Mouse (Mus musculus): ENCODE measurements around the gene Dthd1. TPM values are rescaled to one million over a fixed set of nuclear protein-coding genes. Genes with fewer than 3 reads are reported as not detected.

Dthd1 gene
- not detected for total RNA-seq (2021)
- long read RNA-seq, experiment 1, result 0 reads
- long read RNA-seq, experiment 2, result 0 reads

GRCm38 (mm10) chr5:62813402-62814071 is at the start of gene Dthd1:
Dthd1 (plus strand) TSS chr5:62813823.
- intact Hi-C loops (cut with DNase I), result no loop called here
- no peak for DNase-seq

GRCm38 (mm10) chr5:62764161-62764560 is 49.5 kb upstream of the Dthd1 start:
- intact Hi-C loops (cut with DNase I), result no loop called here

GRCm38 (mm10) chr5:62765459-62765783 is 48.2 kb upstream of the Dthd1 start:
- intact Hi-C loops (cut with DNase I), result no loop called here

More at GRCm38 (mm10) chr5:62764161-62764560, 49.5 kb upstream of the Dthd1 start:
- DNase-seq, result no peak

GRCm38 (mm10) chr5:62765784-62766701 is 47.6 kb upstream of the Dthd1 start, which contains the start of gene Arap2:
Arap2 (minus strand) TSS chr5:62766159.
- intact Hi-C loops (cut with DNase I), result no loop called here
- DNase-seq, result peak; percentile 17 to 24

More at GRCm38 (mm10) chr5:62765459-62765783, 48.2 kb upstream of the Dthd1 start:
- DNase-seq, result no peak

- no peak for DNase-seq
- intact Hi-C loops (cut with DNase I), result no loop called here
Observed at GRCm38 (mm10) chr5:62771775-62772599, 41.6 kb upstream of the Dthd1 start.

- no peak for DNase-seq
- intact Hi-C loops (cut with DNase I), result no loop called here
Observed at GRCm38 (mm10) chr5:62777804-62778203, 35.8 kb upstream of the Dthd1 start.

- intact Hi-C loops (cut with DNase I), result no loop called here
- no peak for DNase-seq
Observed at GRCm38 (mm10) chr5:62778682-62779081, 34.9 kb upstream of the Dthd1 start.

GRCm38 (mm10) chr5:62786809-62787208 is 26.8 kb upstream of the Dthd1 start:
- intact Hi-C loops (cut with DNase I), result no loop called here
- no peak for DNase-seq

- intact Hi-C loops (cut with DNase I), result no loop called here
- DNase-seq, result no peak
Observed at GRCm38 (mm10) chr5:62790921-62791564, 22.6 kb upstream of the Dthd1 start.

- no peak for DNase-seq
- intact Hi-C loops (cut with DNase I), result no loop called here
Observed at GRCm38 (mm10) chr5:62792776-62793175, 20.8 kb upstream of the Dthd1 start.

GRCm38 (mm10) chr5:62814072-62814414 is 420 bp downstream of the Dthd1 start:
- no peak for DNase-seq
- intact Hi-C loops (cut with DNase I), result no loop called here

GRCm38 (mm10) chr5:62815741-62816140 is 2.1 kb downstream of the Dthd1 start:
- intact Hi-C loops (cut with DNase I), result no loop called here
- DNase-seq, result no peak

GRCm38 (mm10) chr5:62819567-62819966 is 5.9 kb downstream of the Dthd1 start:
- intact Hi-C loops (cut with DNase I), result no loop called here
- DNase-seq, result no peak

GRCm38 (mm10) chr5:62820363-62821271 is 7.0 kb downstream of the Dthd1 start:
- intact Hi-C loops (cut with DNase I), result no loop called here
- no peak for DNase-seq

GRCm38 (mm10) chr5:62842955-62843730 is 29.5 kb downstream of the Dthd1 start:
- intact Hi-C loops (cut with DNase I), result no loop called here
- DNase-seq, result no peak

- DNase-seq, result no peak
- intact Hi-C loops (cut with DNase I), result no loop called here
Observed at GRCm38 (mm10) chr5:62846571-62847131, 33.0 kb downstream of the Dthd1 start.

- intact Hi-C loops (cut with DNase I), result no loop called here
- no peak for DNase-seq
Observed at GRCm38 (mm10) chr5:62851337-62851736, 37.7 kb downstream of the Dthd1 start.

GRCm38 (mm10) chr5:62854361-62854844 is 40.8 kb downstream of the Dthd1 start:
- intact Hi-C loops (cut with DNase I), result no loop called here
- DNase-seq, result no peak
